Mouse (Mus musculus) testis, adult 2 months (tissue): ENCODE results near the gene Chd2. TPM values are rescaled to one million over a fixed set of nuclear protein-coding genes. Genes with fewer than 3 reads are reported as not detected.

Experiments used
- H3K27ac ChIP-seq: fragments of 200-500 bp; 2 replicates; pipeline ENCODE4 v1.5.1; 2012; ENCODE audit warnings: low read depth, low read length; ENCODE audit not compliant: control insufficient read depth, insufficient read depth
- H3K27me3 ChIP-seq: fragments of 200-500 bp; 2 replicates; pipeline ENCODE4 v1.6.1; 2012; ENCODE audit warnings: mild to moderate bottlenecking, low read length, moderate library complexity; ENCODE audit not compliant: control insufficient read depth, insufficient read depth
- H3K36me3 ChIP-seq: fragments of 200-500 bp; 2 replicates; pipeline ENCODE4 v1.6.1; 2012; ENCODE audit warnings: mild to moderate bottlenecking, low read length; ENCODE audit not compliant: control insufficient read depth, insufficient read depth
- H3K4me1 ChIP-seq: fragments of 200-500 bp; 2 replicates; pipeline ENCODE4 v1.6.1; 2012; ENCODE audit warnings: low read length; ENCODE audit not compliant: control insufficient read depth, insufficient read depth
- H3K4me3 ChIP-seq: fragments of 200-500 bp; 2 replicates; pipeline ENCODE4 v1.5.1; 2012; ENCODE audit warnings: low read depth, mild to moderate bottlenecking, low read length, moderate library complexity, mixed read lengths; ENCODE audit not compliant: control insufficient read depth
- CTCF ChIP-seq: fragments of 200-500 bp; IDR thresholded peaks from 2 replicates; pipeline ENCODE4 v1.5.1; 2012; ENCODE audit warnings: low read depth, mild to moderate bottlenecking, inconsistent platforms, low read length, moderate library complexity; ENCODE audit not compliant: control insufficient read depth, insufficient read depth, insufficient replicate concordance
- POLR2A ChIP-seq: fragments of 200-500 bp; IDR thresholded peaks from 2 replicates; pipeline ENCODE4 v1.6.1; 2012; ENCODE audit warnings: low read depth, mild to moderate bottlenecking, inconsistent platforms, low read length, moderate library complexity; ENCODE audit not compliant: control insufficient read depth
- polyA plus RNA-seq: library from polyadenylated mRNA; depleted of rRNA; stranded (reverse); fragments of >200 nt; gene quantifications from 2 replicates; pipeline ENCODE4 v1.2.3, GENCODE M21; 2012

Gene Chd2
- polyA plus RNA-seq, 1 experiment = 20.6 TPM

- Histone ChIP-seq H3K4me1 (peaks cover 2% of the 10 kb centered on the region), H3K27ac (no peak overlapping the region), H3K27me3 (no peaks in the 10 kb centered on the region), H3K4me3 (no peak overlapping the region), H3K36me3 (no peaks in the 10 kb centered on the region)
- no peak for TF ChIP-seq POLR2A
These were observed 118.4 kb downstream of the Chd2 start for GRCm38 (mm10) chr7:73423236-73423635.

GRCm38 (mm10) chr7:73422223-73423113 is 119.2 kb downstream of the Chd2 start:
- no peaks in the 10 kb centered on the region for H3K27me3 ChIP-seq
- no peak overlapping the region for H3K27ac ChIP-seq
- H3K4me3 ChIP-seq = no peak overlapping the region
- H3K36me3 ChIP-seq = no peaks in the 10 kb centered on the region
- TF ChIP-seq CTCF (peak; percentile 91; the same call in 1 of the 2 replicates), POLR2A (no peak)
- peaks cover 2% of the 10 kb centered on the region for H3K4me1 ChIP-seq

GRCm38 (mm10) chr7:73421278-73422015 is 120.2 kb downstream of the Chd2 start:
- no peaks in the 10 kb centered on the region for H3K27me3 ChIP-seq
- peaks cover 2% of the 10 kb centered on the region for H3K4me1 ChIP-seq
- no peaks in the 10 kb centered on the region for H3K36me3 ChIP-seq
- H3K27ac ChIP-seq = peak overlapping the region; percentile 33; the same call in 1 of the 2 replicates
- H3K4me3 ChIP-seq = no peak overlapping the region
- TF ChIP-seq CTCF = no peak
- TF ChIP-seq POLR2A = no peak

GRCm38 (mm10) chr7:73420827-73421226 is 120.8 kb downstream of the Chd2 start:
- Histone ChIP-seq H3K4me1 (peaks cover 2% of the 10 kb centered on the region), H3K36me3 (no peaks in the 10 kb centered on the region), H3K27ac (no peak overlapping the region)

GRCm38 (mm10) chr7:73419375-73419774 is 122.3 kb downstream of the Chd2 start:
- TF ChIP-seq CTCF = no peak
- no peak for TF ChIP-seq POLR2A
- no peak overlapping the region for H3K27ac ChIP-seq
- H3K4me1 ChIP-seq = peaks cover 2% of the 10 kb centered on the region
- H3K36me3 ChIP-seq = no peaks in the 10 kb centered on the region
- H3K27me3 ChIP-seq = no peaks in the 10 kb centered on the region
- no peak overlapping the region for H3K4me3 ChIP-seq

More at GRCm38 (mm10) chr7:73420827-73421226, 120.8 kb downstream of the Chd2 start:
- Histone ChIP-seq H3K4me3 (no peak overlapping the region), H3K27me3 (no peaks in the 10 kb centered on the region)
- TF ChIP-seq POLR2A (no peak), CTCF (no peak)

- TF ChIP-seq POLR2A = no peak
- no peak for TF ChIP-seq CTCF
- Histone ChIP-seq H3K36me3 (no peaks in the 10 kb centered on the region), H3K4me1 (peaks cover 2% of the 10 kb centered on the region), H3K27me3 (no peaks in the 10 kb centered on the region), H3K27ac (no peak overlapping the region), H3K4me3 (no peak overlapping the region)
These were observed 127.4 kb downstream of the Chd2 start for GRCm38 (mm10) chr7:73414192-73414591.

- Histone ChIP-seq H3K4me3 (no peak overlapping the region), H3K4me1 (peaks cover 4% of the 10 kb centered on the region), H3K36me3 (no peaks in the 10 kb centered on the region), H3K27ac (no peak overlapping the region), H3K27me3 (no peaks in the 10 kb centered on the region)
- no peak for TF ChIP-seq POLR2A
- no peak for TF ChIP-seq CTCF
These were observed 129.2 kb downstream of the Chd2 start for GRCm38 (mm10) chr7:73412419-73412818.
